Mouse (Mus musculus) fat pad, adult 2 months (tissue): ENCODE data around the gene Kdf1.

Experiments
- DNase-seq: peaks from one replicate; pipeline ENCODE4 v3.0.0-alpha.2; 2011; ENCODE audit warnings: low read depth, low spot score; ENCODE audit errors: extremely low read depth

Gene Kdf1

GRCm38 (mm10) chr4:133518601-133519368, at the start of gene Kdf1:
Gene Kdf1, plus strand, starts transcription at chr4:133518963.
- no peak for DNase-seq

- DNase-seq = no peak
Measured at GRCm38 (mm10) chr4:133469122-133469521, 49.6 kb upstream of the Kdf1 start.

- DNase-seq = no peak
Measured at GRCm38 (mm10) chr4:133471135-133471821, 47.5 kb upstream of the Kdf1 start.

- no peak for DNase-seq
Measured at GRCm38 (mm10) chr4:133473833-133474232, 44.9 kb upstream of the Kdf1 start.

GRCm38 (mm10) chr4:133479458-133480184, 39.1 kb upstream of the Kdf1 start, which contains the start of gene Tent5b:
Gene Tent5b, plus strand, starts transcription at chr4:133480132.
- peak; percentile 92 for DNase-seq

GRCm38 (mm10) chr4:133480185-133480537, 38.6 kb upstream of the Kdf1 start:
- no peak for DNase-seq

- no peak for DNase-seq
Measured at GRCm38 (mm10) chr4:133480754-133481153, 38.0 kb upstream of the Kdf1 start.

- DNase-seq = no peak
Measured at GRCm38 (mm10) chr4:133481488-133481887, 37.3 kb upstream of the Kdf1 start.

- DNase-seq = no peak
Measured at GRCm38 (mm10) chr4:133482479-133482878, 36.3 kb upstream of the Kdf1 start.

GRCm38 (mm10) chr4:133484266-133485025, 34.3 kb upstream of the Kdf1 start:
- DNase-seq = no peak

- DNase-seq = no peak
Measured at GRCm38 (mm10) chr4:133485691-133486425, 32.9 kb upstream of the Kdf1 start.

- DNase-seq = no peak
Measured at GRCm38 (mm10) chr4:133486673-133487357, 31.9 kb upstream of the Kdf1 start.

GRCm38 (mm10) chr4:133488619-133489392, 30.0 kb upstream of the Kdf1 start:
- DNase-seq = no peak

- DNase-seq = no peak
Measured at GRCm38 (mm10) chr4:133489489-133490245, 29.1 kb upstream of the Kdf1 start.

GRCm38 (mm10) chr4:133491800-133492199, 27.0 kb upstream of the Kdf1 start:
- DNase-seq = no peak

- DNase-seq = no peak
Measured at GRCm38 (mm10) chr4:133493895-133494294, 24.9 kb upstream of the Kdf1 start.

- DNase-seq = no peak
Measured at GRCm38 (mm10) chr4:133494432-133494831, 24.3 kb upstream of the Kdf1 start.

- no peak for DNase-seq
Measured at GRCm38 (mm10) chr4:133494867-133495266, 23.9 kb upstream of the Kdf1 start.
